Mouse (Mus musculus) erythroblast, embryonic 14.5 days (primary cell): ENCODE measurements around the gene Bmf.

ENCODE experiments used
- GATA1 ChIP-seq: IDR thresholded peaks from 2 replicates; pipeline ENCODE4 v1.6.1; 2012; ENCODE audit warnings: low read length, inconsistent platforms, mixed read lengths
- TAL1 ChIP-seq: IDR thresholded peaks from 3 replicates; pipeline ENCODE4 v1.6.1; 2012; ENCODE audit warnings: low read length, inconsistent platforms, mixed read lengths

- TF ChIP-seq GATA1: no peak
- TF ChIP-seq TAL1: no peak
These were observed 27.2 kb downstream of the Bmf start for GRCm38 (mm10) chr2:118522265-118522664.
